Mouse (Mus musculus) liver (tissue): ENCODE measurements around the gene Il11ra1.
A peak's percentile ranks its signal among the peaks of the same experiment; 100 is the strongest.

ENCODE experiments used
- DNase-seq: peaks from one replicate; pipeline ENCODE4 v3.0.0-alpha.2; 2020; ENCODE audit warnings: mixed read lengths

The Il11ra1 gene

GRCm38 (mm10) chr4:41711705-41712375, 12.1 kb downstream of the Il11ra1 start:
- no peak for DNase-seq

- peak; percentile 23 for DNase-seq
Observed at GRCm38 (mm10) chr4:41712421-41713196, 12.8 kb downstream of the Il11ra1 start.

GRCm38 (mm10) chr4:41713197-41714067, 13.6 kb downstream of the Il11ra1 start, which contains the start of gene Rpp25l:
Gene Rpp25l (minus strand): TSS chr4:41713534.
- peak; percentile 90 for DNase-seq

- peak; percentile 61 for DNase-seq
Observed at GRCm38 (mm10) chr4:41714276-41714675, 14.5 kb downstream of the Il11ra1 start.

- DNase-seq = no peak
Observed at GRCm38 (mm10) chr4:41715082-41715481, 15.3 kb downstream of the Il11ra1 start.

- DNase-seq = no peak
Observed at GRCm38 (mm10) chr4:41715596-41715995, 15.8 kb downstream of the Il11ra1 start.

- DNase-seq = no peak
Observed at GRCm38 (mm10) chr4:41716834-41717233, 17.0 kb downstream of the Il11ra1 start.

GRCm38 (mm10) chr4:41722918-41723351, 23.1 kb downstream of the Il11ra1 start, which contains the start of gene Dctn3:
Gene Dctn3 (minus strand): TSS chr4:41723170.
- peak; percentile 86 for DNase-seq

- no peak for DNase-seq
Observed at GRCm38 (mm10) chr4:41726826-41727621, 27.2 kb downstream of the Il11ra1 start.

DNA sequence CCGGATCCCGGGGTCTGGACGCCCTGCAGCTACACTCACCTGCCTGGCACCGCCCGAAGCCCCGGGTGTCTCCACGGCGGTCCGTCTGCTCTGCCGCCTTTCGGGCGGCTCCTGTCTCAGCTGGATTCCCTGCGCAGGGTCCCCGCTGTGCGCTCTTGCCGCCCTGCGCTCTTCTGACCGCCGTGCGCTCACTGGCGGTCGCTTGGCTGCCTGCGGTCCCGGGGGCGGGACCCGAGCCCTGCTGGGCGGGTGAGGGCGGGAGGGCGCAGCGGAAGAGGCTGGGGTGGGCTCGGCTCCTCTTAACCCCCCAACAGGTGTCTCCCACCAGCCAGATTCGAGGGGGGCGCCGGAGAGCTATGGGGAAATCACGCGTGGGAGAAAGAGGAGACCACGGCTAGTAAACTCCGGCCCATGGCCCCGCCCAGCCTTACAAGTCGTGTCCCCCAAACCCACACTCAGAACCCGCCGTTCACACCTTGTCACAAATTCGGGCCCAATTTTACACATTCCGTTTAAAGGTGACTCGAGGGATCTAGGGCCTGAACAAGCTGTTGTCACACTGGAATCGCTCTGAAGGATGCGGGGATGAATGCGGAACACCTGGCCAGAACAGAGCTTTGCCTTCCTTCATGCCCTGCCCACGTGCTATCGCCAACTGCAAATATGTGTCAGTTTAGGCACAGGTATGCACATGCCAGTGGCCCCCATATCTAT, 31.4 kb downstream of the Il11ra1 start, which contains the start of gene Arid3c:
Gene Arid3c (minus strand): TSS at position 91 of the 714 bp plus-strand sequence.
- no peak for DNase-seq

GRCm38 (mm10) chr4:41737602-41738255, 37.9 kb downstream of the Il11ra1 start:
- peak; percentile 54 for DNase-seq

DNA sequence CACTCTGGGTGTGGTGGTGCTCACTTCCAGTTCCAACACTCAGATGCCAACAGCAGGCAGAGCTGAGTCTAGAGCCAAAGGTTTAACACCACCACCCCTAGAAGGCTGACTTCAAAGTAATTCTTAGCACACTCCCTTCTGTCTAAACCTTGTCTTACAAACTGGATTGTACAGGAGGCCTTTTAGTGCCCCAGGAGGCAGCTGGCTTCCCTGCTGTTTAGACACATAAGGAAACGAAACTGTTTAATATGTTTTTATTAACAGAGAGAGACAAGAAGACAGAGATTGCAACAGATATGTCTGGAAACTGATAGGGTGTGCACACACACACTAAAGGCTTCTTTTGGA, 38.4 kb downstream of the Il11ra1 start:
- DNase-seq = no peak

- no peak for DNase-seq
Observed at GRCm38 (mm10) chr4:41739260-41739659, 39.5 kb downstream of the Il11ra1 start.

- peak; percentile 32 for DNase-seq
Observed at GRCm38 (mm10) chr4:41740380-41741157, 40.8 kb downstream of the Il11ra1 start.

DNA sequence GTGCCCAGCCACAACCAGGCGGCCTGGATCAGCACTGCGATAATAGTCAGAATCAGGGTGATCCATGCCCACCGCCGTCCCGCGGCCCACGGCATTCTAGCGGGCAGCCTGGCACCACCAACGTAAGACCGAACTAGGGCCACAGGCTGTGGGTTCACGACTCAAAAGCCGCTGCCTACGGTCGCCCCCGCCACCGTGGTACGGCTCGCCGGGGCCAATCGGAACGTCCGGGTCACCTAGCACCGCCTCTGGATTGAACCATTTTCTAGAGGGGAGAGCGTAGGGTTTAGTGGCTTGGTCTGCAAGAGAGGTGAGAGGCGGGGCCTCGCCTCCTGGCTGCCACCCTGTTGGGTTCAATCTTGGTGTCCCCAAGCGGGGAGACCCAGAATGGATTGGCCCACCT, 41.4 kb downstream of the Il11ra1 start:
- peak; percentile 91 for DNase-seq

- no peak for DNase-seq
Observed at GRCm38 (mm10) chr4:41744131-41744530, 44.3 kb downstream of the Il11ra1 start.

- DNase-seq = no peak
Observed at GRCm38 (mm10) chr4:41745021-41745420, 45.2 kb downstream of the Il11ra1 start.

- DNase-seq = peak; percentile 74
Observed at GRCm38 (mm10) chr4:41754797-41755337, 55.1 kb downstream of the Il11ra1 start, which contains the start of gene Galt. Gene Galt (plus strand): TSS chr4:41755228.
